Mouse (Mus musculus) intestine, embryonic 15.5 days (tissue): ENCODE data around the gene Gm8247. TPM values are rescaled to one million over a fixed set of nuclear protein-coding genes. Genes with fewer than 3 reads are reported as not detected.
"Not testable (repeated sequence)": the region's sequence is repeated elsewhere in the genome, so short reads cannot be mapped to it uniquely, and the experiment has no call there.

Experiments used
- ATAC-seq: fragments of 200-750 bp; cut with Nextera tagmentation; 2 replicates; pipeline ENCODE4 v1.8.0; 2017; ENCODE audit warnings: moderate TSS enrichment, moderate library complexity
- H3K27ac ChIP-seq: fragments of 300-500 bp; sonication (generic); 2 replicates; pipeline ENCODE4 v1.5.1; 2015; ENCODE audit warnings: mild to moderate bottlenecking, inconsistent platforms
- H3K27me3 ChIP-seq: fragments of 300-500 bp; sonication (generic); replicated peaks from 2 replicates; pipeline ENCODE4 v1.6.1; 2015; ENCODE audit warnings: inconsistent platforms
- H3K36me3 ChIP-seq: fragments of 300-500 bp; sonication (generic); 2 replicates; pipeline ENCODE4 v1.6.1; 2015; ENCODE audit warnings: inconsistent platforms
- H3K4me1 ChIP-seq: fragments of 300-500 bp; sonication (generic); replicated peaks from 2 replicates; pipeline ENCODE4 v1.6.1; 2015; ENCODE audit warnings: inconsistent platforms
- H3K4me2 ChIP-seq: fragments of 300-500 bp; sonication (generic); replicated peaks from 2 replicates; pipeline ENCODE4 v1.6.1; 2015; ENCODE audit warnings: mild to moderate bottlenecking, inconsistent platforms
- H3K4me3 ChIP-seq: fragments of 300-500 bp; sonication (generic); replicated peaks from 2 replicates; pipeline ENCODE4 v1.5.1; 2015; ENCODE audit warnings: inconsistent platforms
- H3K9ac ChIP-seq: fragments of 300-500 bp; sonication (generic); 2 replicates; pipeline ENCODE4 v1.6.1; 2015; ENCODE audit warnings: inconsistent platforms
- H3K9me3 ChIP-seq: fragments of 300-500 bp; sonication (generic); 2 replicates; pipeline ENCODE4 v1.6.1; 2016; ENCODE audit warnings: inconsistent platforms
- WGBS: fragments of 180-500 bp; shearing (Covaris S2); methylation state at CpG from one replicate; pipeline ENCODE4 v1.1.7; 2015; 5-methylcytosine and 5-hydroxymethylcytosine counted together
- polyA plus RNA-seq: library from polyadenylated mRNA; unstranded; fragments of >200 nt; fragmentation: Nextera tagmentation; extraction: Ambion mirVana; gene quantifications from 2 replicates; pipeline ENCODE4 v1.2.1, GENCODE M21; 2015

Gm8247 gene
- not detected in 2 replicates for polyA plus RNA-seq

GRCm38 (mm10) chr14:44582853-44583252 lies at the start of gene Gm8247:
Gene Gm8247, plus strand, starts transcription at chr14:44583153.
- WGBS, result 92% methylated on average over 4 of the region's 4 CpGs

GRCm38 (mm10) chr14:44547961-44548360 lies 35.0 kb upstream of the Gm8247 start:
- not testable (repeated sequence) for H3K4me2 ChIP-seq, ATAC-seq, H3K4me1 ChIP-seq, H3K27ac ChIP-seq, H3K9me3 ChIP-seq, H3K27me3 ChIP-seq, H3K36me3 ChIP-seq, H3K9ac ChIP-seq, H3K4me3 ChIP-seq
- WGBS, result 79% methylated on average over 5 of the region's 5 CpGs

More at GRCm38 (mm10) chr14:44582853-44583252, at the start of gene Gm8247:
- H3K4me1 ChIP-seq, H3K36me3 ChIP-seq, ATAC-seq, H3K9ac ChIP-seq, H3K4me3 ChIP-seq, H3K9me3 ChIP-seq, H3K4me2 ChIP-seq, H3K27ac ChIP-seq, H3K27me3 ChIP-seq: not testable (repeated sequence)

GRCm38 (mm10) chr14:44591765-44592164 lies 8.8 kb downstream of the Gm8247 start:
- H3K9ac ChIP-seq, H3K27me3 ChIP-seq, H3K9me3 ChIP-seq, H3K4me3 ChIP-seq, H3K4me1 ChIP-seq, H3K36me3 ChIP-seq, H3K4me2 ChIP-seq, H3K27ac ChIP-seq, ATAC-seq: not testable (repeated sequence)
- 86% methylated on average over 2 of the region's 2 CpGs for WGBS

GRCm38 (mm10) chr14:44627737-44628136 lies 44.8 kb downstream of the Gm8247 start, which contains the start of gene Gm5624:
Gene Gm5624, minus strand, starts transcription at chr14:44627938.
- H3K9ac ChIP-seq, H3K27me3 ChIP-seq, H3K9me3 ChIP-seq, H3K4me1 ChIP-seq, ATAC-seq, H3K4me3 ChIP-seq, H3K27ac ChIP-seq, H3K4me2 ChIP-seq, H3K36me3 ChIP-seq: not testable (repeated sequence)
- 72% methylated on average over 4 of the region's 4 CpGs for WGBS

Other genes with a start within 250 kb of the Gm8247 start
- not detected in 2 replicates for gene Gm5930, start 244.6 kb upstream of the Gm8247 start, polyA plus RNA-seq
- not detected in 2 replicates for gene Gm8229, start 217.8 kb upstream of the Gm8247 start, polyA plus RNA-seq
- not detected in 2 replicates for gene Gm3371, start 172.5 kb upstream of the Gm8247 start, polyA plus RNA-seq
- gene Gm8232, start 149.5 kb upstream of the Gm8247 start, polyA plus RNA-seq, result not detected in 2 replicates
- not detected in 2 replicates for gene BC061237, start 90.7 kb upstream of the Gm8247 start, polyA plus RNA-seq
- not detected in 2 replicates for gene Gm17093, start 64.9 kb upstream of the Gm8247 start, polyA plus RNA-seq
- gene Gm5624, start 44.8 kb downstream of the Gm8247 start, polyA plus RNA-seq, result not detected in 2 replicates
- not detected in 2 replicates for gene Gm8257, start 123.3 kb downstream of the Gm8247 start, polyA plus RNA-seq
- gene Gm8267, start 167.2 kb downstream of the Gm8247 start, polyA plus RNA-seq, result not detected in 2 replicates